Mouse (Mus musculus): Measurements from ENCODE around the gene Vrk1.

- TF ChIP-seq CTCF (IDR thresholded peaks at IDR 0.05; ENCODE audit: control insufficient read depth, insufficient read depth, insufficient read length) (no peak), CEBPB (IDR thresholded peaks at IDR 0.05; ENCODE audit: low read depth) (no peak), MYOG (IDR thresholded peaks at IDR 0.05; ENCODE audit: control insufficient read depth, extremely low read depth, insufficient read length) (no peak)
Measured at GRCm38 (mm10) chr12:106102003-106102402, 92.0 kb downstream of the Vrk1 start.
